Mouse (Mus musculus) T-cell, adult 66 days (primary cell): ENCODE measurements around the gene Slc28a1. TPM values are rescaled to one million over a fixed set of nuclear protein-coding genes. Genes with fewer than 3 reads are reported as not detected.

Experiments
- total RNA-seq, 2 experiments: library from RNA; stranded (reverse); gene quantifications; 3 replicates in 1 of 2; 4 replicates in 1 of 2; pipeline ENCODE4 v1.2.4; 2023

Slc28a1 gene
- not detected for total RNA-seq

DNA sequence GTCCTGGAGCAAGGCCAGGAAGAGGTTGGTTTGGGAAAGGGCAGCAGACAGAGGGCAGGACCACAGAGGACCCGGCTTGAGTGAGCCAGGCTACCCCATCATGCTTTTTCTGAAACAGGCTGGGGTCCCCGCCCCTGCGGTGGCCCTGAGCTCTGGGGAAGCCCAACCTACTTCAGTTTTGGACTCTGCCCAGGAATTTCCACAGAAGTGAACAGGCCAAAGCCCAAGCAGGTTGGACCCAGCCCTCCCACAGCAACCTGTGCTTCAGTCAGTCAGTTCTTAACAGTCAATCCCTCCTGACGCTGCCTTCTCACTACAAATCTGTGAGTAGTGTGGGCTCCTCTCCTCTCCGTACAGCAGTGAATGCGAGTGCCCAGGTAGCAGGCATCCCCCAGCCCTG is at the start of gene Slc28a1:
Gene Slc28a1, plus strand, starts transcription at position 245 of the 400 bp plus-strand sequence.

DNA sequence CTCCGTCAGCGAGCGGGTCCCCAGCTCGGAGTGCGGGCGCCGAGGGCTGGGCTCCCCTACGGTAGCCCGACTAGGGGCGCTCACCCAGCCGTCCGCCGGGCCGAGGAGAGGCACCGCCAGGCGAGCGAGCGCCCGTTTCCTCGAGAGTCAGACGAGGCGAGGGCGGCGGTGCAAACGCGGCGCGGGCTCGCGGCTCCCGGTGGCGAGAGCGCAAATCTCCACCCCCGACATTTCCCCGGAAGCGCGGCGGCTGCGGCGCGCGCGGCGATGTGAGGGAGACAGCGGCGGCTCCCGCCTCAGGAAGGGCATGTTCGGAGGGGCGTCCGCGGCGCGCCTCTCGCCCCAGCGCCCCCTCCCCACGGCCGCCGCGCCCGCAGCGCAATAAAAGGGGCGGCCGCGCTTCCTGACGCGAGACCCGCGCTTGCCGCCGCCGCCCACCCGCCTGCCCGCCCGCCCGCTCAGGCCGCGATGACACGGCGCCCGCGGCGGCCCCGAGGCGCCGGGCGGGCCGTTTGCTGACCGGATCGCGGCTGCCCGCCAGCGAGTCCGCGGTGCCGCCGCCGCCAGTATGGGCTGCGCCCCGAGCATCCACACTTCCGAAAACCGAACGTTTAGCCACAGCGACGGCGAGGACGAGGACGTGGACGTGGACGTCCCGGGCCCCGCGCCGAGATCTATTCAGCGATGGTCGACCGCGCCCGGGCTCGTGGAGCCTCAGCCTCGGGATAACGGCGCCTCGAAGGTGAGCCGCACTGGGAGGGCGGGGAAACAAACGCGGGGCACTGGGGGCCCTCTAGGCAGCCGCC is 99.0 kb downstream of the Slc28a1 start, which contains the start of gene Pde8a:
Gene Pde8a, plus strand, starts transcription at position 250 of the 806 bp plus-strand sequence.

Other genes with a start within 250 kb of the Slc28a1 start
- 10 to 100 TPM; 20.2 to 20.9 TPM for gene Wdr73, start 213.5 kb upstream of the Slc28a1 start, total RNA-seq
- gene Nmb, start 209.7 kb upstream of the Slc28a1 start, total RNA-seq: 10 to 100 TPM; 31.5 to 32.4 TPM
- 100 to 1,000 TPM; 138 to 152 TPM for gene Sec11a, start 167.0 kb upstream of the Slc28a1 start, total RNA-seq
- 10 to 100 TPM; 79.2 to 89.6 TPM for gene Zfp592, start 121.1 kb upstream of the Slc28a1 start, total RNA-seq
- gene Alpk3, start 57.2 kb upstream of the Slc28a1 start, total RNA-seq: under 1 TPM; 0.32 to 0.62 TPM
- 10 to 100 TPM in 1 of 2 experiments, 1 to 10 TPM in 1; 7.4 to 11.0 TPM for gene Pde8a, start 98.8 kb downstream of the Slc28a1 start, total RNA-seq
- gene Rps17, start 230.5 kb downstream of the Slc28a1 start, total RNA-seq: 1,000 to 10,000 TPM; 2,629 to 2,674 TPM